Mouse (Mus musculus): ENCODE results near the gene Pdgfc.
"Not testable (repeated sequence)": the region's sequence is repeated elsewhere in the genome, so short reads cannot be mapped to it uniquely, and the experiment has no call there.

- TF ChIP-seq CTCF (IDR thresholded peaks at IDR 0.05; ENCODE audit: low read depth, low read length); POLR2A (IDR thresholded peaks at IDR 0.05; ENCODE audit: extremely low read depth, insufficient read depth, low read length): not testable (repeated sequence)
These were observed 101.8 kb downstream of the Pdgfc start for GRCm38 (mm10) chr3:81138030-81138429.

All from liver, adult 2 months (tissue).